Mouse (Mus musculus) right cerebral cortex, postnatal 14 days (tissue): Measurements from ENCODE around the gene Shisa3.

Source experiments
- DNase-seq: peaks from one replicate; pipeline ENCODE4 v3.0.0; 2022

Gene Shisa3

DNA sequence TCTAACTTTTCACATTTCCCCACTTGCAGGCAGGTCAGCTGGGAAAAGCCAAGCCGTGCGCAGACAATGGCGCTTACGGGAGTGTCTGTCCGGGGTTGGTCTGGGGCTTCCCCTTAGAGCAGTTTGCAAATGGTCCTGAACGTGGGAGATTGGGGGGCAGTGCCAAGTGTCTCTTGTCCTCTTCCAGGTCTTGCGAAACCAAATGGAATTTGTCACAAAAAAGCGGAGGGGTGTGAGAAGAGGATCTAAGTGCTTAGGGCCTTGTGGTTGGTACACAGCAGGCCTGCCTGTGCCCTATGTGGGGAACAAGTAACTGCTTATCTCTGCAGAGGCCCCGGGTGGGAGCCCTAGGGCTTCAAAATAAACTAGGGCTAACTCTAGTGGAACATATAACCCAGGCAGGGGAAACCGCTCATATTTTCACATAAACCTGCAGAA, 26.2 kb downstream of the Shisa3 start:
- no peak for DNase-seq

DNA sequence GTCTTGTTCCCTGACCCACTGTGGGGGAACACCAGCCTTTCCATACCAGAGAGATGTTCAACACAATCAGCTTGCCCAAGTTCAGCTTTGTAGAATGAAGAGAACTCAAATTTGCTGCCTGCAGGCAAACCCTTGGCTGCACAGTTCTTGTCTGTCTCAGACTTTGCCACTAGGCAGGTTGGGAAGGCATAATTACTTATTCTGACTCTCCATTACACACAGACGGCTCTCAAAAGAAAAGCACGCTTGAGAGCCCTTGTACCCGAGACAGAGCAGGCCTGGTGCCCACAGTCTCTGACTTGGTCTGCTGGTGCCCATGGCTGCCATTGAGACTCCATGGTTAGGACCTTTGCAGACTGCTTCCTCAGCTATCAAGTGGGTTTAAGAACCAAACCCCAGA, 26.7 kb downstream of the Shisa3 start:
- no peak for DNase-seq

DNA sequence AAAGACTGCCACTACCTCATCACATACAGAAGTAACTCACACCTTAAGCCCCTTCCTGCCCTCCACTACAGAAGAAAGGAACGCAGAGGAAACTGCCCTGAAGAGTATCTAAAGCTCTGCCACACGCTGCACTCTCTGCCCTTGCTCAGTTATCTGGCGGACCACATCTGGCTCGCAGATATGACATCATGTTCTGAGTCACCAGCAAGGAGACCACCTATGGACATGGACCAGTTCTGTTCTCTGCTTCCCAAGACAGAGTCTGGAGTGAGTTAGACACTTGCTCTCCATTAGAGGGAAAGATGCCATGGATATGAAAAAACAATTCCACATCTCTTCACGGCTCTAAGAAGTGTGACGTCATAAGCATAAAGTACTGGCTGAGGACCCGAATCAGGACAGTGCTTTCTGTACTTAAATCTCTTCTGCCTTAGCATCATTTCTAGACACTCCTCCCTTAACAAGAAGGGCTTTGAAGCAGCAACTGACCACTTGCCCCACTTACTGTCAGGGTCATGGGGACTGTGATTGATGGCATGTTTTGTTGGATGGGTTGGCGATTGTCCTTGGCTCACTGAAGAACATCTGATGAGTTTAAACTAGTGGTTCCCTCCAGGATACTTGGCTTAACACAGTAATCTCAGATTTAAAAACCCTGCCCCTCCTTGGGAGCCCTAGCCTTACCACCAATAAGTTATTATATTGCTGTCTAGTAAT, 33.1 kb downstream of the Shisa3 start:
- DNase-seq, result no peak

DNA sequence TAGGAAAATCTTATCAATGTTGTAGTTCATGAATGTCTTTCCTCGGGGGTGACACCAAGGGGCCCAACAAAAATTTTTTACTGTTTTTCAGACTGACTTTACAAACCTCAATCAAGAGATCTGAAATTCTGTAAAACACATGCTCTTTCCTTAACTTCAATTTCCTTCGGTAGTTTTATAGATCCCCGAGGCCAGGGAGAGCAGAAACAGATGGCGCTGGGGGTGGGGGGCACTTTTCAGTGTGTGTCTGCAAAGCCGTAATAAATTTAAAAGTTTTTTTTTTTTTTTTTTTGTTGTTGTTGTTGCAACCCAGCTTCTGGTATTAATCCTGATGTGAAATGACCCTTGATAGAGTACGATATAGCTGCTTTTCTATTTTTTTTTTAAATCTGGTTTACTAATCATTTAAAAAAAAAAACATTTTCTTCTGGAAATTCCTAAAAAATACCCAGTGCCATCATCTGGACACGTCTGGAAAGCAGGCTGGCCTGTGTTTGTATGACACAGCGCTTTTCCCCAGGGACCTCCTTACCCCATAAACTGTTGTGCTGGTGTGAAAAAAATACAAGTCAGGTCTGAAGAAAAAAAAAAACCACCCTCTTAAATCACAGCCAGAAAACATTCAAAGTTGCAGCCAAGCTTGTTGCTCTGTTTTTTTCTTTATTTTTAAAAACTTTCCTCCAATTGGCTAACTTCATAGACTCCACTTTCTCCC, 33.9 kb downstream of the Shisa3 start:
- DNase-seq, result no peak

DNA sequence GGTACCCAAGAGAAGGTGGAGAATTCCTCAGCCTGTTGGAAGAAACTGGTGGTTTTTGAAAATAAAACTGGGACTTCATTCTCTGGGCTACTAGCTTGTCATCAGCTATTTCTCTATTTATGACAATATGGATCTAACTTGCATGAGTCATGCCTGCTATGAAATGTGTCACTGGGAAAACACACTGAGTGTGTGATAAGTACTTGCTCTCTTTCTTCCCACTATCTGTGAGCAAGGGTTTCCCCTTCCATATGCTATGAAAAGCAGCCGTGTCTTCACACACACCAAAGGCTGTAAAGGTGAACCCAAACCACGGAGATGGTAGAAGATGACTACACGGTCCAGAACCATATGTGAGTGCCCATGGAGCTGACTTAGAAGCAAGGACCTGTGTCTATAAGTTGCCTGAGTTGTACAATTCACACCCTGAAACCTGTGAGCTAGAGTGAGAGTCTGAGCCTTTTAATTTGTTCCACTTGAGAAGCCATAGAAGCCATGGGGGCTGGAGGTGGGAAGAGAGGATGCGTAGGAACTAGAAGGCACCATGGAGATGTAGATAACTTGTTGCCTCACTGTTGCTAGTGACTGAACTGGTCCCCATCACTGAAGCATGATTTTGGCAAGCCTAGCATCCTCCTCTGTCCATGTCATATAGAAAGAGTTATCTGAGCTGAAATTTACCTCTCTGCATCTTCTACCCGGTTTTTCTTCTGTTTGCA, 36.0 kb downstream of the Shisa3 start:
- DNase-seq, result no peak

DNA sequence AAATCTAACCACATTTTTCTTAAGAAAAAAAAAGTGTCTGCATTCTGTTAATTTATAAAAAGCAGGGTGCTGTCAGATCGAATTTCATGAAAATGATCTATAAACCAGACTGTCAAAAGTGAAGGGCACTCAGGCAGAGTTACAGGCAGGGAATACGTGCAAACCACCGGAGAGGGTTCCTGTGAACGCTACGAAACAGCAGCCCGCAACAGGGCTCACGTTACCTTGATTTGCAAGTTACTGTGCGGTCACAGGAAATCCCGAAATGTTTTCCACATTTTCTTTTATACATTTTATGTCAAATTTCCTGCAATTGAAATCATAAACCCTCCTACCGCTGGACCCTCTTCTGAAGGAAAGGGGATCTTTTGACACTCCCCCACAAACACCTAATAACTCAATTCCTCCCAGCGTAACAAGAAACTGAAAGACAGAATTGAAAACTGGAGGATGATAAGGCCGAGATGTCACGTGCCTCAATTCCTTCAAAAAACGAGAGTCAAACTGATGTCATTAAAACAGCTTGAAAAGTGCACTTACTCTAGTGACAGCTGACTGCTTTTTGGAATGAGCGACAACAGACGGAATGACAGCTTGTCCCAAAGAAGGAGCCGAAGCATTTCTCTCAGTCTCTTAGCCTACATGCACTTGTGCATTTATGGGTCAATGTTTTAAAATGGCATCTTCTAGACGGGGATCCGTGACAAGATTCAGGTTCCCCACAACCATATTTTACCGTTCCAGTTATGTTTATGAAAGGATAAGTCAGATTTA, 39.3 kb downstream of the Shisa3 start:
- DNase-seq, result no peak

DNA sequence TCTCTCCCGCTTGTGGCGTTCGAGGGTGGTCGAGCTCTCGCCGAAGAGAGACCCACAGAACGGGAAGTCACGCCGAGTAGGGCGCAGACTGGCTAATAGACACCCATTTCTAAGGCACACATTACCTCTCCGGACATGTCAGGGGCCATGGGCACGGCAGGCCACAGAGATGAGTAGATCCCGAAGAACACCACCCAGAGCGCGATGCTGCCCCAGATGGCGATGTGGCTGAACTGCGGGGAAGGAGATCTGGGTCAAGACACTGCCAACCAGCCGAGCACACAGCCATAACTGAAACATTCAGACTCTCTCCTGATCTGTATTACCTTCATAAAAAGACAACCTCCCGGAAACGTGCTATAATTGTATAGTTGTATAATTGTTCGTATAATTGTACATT, 39.9 kb downstream of the Shisa3 start:
- DNase-seq, result peak; percentile 30

DNA sequence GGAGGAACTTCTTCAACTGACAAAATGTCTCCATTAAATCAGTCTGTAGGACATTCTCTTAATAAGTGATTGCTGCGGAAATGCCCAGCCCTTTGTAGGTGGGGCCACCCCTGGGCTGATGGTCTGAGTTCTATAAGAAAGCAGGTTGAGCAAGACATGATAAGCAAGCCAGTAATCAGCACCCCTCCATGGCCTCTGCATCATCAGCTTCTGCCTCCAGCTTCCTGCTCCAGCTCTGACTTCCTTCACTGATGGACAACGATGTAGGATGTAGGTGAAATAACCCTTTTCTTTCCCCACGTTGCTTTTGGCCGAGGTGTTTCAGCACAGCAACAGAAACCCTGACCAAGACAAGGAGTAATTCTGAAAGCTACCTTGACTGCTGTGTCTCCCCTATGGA, 41.5 kb downstream of the Shisa3 start:
- no peak for DNase-seq

DNA sequence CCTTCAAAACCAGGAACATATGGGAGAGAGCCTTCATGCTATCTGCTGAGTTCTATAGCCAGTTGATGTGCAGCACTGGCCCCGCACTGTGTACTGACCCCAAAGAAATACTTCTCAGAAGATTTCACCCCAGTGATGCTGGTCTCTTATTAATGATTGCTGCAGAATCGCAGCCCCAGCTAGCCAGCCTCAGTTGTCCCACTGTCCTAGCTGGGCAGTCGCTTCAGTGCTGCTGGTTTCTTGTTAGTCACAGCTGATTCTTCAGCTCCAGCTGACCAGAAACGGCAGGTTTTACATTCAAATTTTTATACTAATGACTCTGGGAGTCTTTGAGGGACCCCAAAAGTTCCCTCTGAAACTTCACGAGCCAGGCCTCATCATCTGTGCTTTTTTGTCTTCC, 42.3 kb downstream of the Shisa3 start:
- DNase-seq, result no peak

DNA sequence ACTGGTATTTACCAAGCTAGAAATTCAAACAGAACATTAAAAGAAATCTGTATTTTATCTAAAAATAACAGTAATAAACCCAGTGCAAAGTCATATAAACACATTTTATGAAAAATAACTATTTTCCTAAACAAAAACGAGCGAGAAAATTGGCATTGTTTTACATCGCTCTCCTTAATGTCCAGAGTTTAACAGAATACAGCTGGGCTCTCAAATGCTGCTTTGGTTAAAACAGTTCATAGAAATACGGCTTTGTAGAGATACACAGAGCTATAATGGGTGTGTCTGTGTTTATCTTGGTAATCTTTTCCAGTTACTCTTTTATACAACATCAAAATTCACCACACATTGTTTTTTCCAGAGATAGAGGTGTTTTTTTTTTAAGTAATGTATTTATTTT, 44.8 kb downstream of the Shisa3 start:
- DNase-seq, result no peak

DNA sequence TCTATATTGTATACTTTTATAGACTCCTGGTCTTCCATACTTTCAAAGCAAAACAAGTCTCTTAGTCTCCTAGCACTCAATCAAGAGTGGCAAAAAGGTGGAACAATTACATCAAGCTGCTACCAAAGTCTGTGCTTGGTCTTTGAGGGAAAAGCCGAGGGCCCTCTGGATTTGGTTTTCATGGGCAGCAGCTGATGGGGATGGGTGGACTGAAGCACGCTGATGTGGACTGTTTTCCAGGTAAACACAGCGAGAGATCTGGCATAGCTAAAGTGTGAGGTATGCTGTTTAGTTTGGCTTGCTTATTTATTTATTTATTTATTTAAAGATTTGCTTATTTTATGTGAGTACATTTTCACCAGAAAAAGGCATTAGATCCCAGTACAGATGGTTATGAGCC, 45.9 kb downstream of the Shisa3 start:
- DNase-seq, result no peak

DNA sequence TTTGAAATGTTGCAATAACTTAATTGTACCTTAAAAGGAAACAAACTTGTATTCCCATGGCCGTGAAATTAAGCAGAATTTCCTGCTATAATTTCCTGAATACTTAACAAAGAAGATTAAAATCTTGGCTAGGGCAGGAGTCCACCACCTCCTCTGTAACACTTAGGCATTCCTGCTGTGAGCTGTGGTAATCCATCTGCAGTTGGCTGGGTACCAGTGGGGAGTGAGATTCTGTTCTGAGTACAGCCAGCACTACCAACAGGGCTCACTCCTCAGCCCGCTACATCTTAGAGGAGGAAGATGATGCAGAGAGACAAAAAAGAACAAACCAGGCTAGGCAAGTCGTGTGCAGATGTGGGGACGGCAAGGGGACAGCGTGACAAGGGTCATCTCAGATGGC, 46.9 kb downstream of the Shisa3 start:
- no peak for DNase-seq

DNA sequence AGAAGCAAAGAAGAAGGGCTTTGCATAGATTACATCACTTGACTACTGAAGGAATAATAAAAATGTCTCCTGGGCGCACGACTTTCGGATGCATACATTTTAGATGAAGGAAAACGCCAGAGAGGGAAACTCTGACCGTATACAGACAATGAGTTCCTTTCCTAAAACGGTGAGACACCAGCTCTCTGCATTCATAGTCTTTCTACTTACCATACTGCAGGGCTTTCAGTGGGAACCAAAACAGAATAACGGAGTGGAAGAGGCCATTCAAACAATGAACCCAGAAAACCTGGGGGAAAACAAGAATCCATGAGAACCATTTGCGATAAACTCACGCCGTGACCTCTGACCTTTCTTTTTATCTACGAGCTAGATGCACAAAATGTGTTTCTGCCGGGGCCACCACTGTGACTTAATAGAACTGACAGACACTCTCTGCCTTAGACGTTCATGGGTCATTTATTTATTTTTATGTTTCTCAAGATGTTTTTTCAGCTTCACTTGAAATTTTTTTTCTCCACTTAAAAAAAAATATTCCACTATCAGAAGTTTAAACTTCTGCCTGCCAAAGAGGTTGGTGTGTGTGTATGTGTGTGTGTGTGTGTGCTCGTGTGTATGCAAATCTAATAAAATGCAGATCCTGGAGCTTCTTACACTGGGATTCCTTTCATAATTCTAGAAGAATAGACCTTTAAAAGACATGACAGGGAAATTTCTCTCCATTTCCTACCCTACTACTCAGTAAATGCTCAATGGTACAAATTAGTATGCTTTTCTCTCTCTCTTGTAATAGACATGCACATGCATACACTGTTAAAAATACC, 48.2 kb downstream of the Shisa3 start:
- DNase-seq, result no peak

DNA sequence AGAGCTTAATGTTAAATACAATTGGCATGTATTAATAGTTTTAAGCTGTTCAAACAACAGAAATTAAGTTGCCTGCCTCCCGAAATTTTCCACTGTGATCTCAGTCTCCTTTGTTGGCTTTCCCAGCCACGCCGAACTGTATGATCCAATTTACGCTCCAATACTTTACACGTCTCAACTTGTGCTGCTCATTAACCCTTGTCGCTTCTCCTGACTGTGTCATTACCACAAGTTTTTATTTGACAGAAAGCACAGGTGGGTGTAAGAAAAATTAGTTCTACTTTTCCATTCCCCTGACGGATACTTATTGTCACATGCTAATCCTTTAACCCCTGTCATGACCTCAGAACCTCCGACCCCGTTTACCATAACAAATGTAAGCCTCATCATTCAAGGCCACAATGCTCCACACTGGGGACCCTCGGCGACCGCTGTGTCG, 49.2 kb downstream of the Shisa3 start:
- no peak for DNase-seq

DNA sequence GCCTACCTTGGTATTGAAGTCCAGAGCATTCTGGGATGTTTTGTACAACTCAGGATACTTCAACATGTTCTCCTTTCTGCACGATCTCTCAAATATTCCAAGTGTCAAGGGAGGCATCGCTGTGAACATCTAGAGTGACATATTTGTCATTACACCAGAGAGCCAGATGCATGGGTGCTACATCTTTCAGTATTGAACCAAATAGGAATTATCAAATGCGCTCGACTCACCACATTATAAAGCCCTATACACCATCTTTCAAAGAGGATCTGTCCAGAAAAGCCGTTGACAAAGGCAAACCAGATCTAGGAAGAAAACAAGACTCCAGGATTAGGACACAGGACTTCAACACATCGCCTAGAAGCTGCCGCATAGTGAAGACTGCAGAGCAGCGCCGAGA, 52.2 kb downstream of the Shisa3 start:
- no peak for DNase-seq

DNA sequence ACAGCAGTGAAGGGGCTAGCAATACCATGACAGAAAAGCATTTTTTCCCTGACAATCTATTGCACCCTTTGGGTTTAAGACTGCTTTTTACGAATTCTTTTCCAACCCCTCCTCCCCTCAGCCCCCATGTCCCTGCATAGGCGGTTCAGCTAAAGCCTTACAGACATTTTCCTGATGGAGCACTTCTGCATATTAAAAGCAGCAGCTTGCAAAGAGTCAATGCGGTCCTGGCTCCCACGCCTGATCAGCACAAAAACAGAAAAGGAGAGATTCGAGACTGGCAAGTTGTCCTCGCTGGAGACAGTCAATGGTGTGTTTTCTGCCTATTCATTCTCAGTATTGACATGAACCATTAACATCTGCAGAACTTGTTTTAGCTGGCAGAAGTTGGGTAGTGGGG, 55.0 kb downstream of the Shisa3 start:
- no peak for DNase-seq

DNA sequence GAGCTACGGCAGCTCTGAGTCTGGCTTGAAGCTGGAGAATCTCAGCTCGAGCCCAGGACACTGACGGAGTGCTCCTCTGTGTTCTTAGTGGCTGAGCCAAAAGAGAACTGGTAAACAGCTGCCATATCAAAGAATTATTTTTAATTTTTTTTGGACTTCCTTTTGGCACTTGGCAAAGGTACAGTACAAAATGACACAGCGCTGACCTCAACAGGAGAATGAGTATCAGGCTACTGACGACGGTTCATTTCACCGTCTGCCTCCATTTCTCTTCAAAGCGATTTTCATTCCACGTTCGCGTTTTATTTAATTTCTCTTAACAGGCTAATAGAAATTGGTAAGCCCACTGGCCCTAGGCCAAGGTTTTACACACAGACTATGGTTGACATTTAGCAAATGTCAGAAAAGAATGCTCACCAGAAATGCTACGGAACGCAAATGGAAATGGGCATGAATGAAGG, 61.8 kb downstream of the Shisa3 start:
- DNase-seq, result no peak

DNA sequence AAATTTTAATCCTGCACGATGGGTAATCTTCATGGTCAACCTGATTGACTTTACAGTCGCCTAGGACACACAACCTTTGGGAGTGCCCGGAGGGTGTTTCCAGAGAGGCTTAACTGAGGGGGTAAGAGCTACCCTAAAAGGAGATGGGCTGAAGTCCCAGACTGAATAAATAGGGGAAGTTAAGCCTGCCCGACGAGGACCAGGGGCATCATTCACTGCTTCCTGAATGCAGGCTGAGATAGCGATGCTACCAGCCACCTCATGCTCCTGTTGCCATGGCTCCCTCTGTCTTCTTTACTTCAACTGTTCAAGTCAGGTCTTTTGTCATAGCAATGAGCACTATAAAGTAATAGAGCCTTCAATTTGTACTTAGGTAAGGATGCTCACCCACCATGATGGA, 62.5 kb downstream of the Shisa3 start:
- DNase-seq, result no peak

DNA sequence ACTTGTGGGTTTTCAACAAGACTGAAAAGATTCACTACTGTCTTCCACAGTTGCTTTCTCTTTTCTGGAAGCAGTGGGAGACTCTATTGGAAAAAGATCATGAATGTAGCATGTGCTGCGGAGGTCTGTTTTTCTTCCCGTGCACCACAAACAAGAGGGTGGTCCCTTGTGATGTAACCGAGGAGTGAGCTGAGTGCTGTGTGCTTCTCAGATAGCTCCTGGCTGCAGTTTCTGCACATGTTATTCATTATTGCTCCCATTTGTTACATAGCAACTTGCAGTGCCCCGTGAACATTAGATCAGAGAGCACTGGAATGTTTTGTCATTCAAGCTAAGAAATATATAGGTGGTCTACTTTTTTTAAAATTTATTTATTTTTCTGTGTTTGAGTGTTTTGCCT, 65.3 kb downstream of the Shisa3 start:
- DNase-seq, result no peak
